Mouse (Mus musculus) heart, postnatal 0 days (tissue): ENCODE measurements around the gene Mllt6. TPM values are rescaled to one million over a fixed set of nuclear protein-coding genes. Genes with fewer than 3 reads are reported as not detected.
A peak's percentile ranks its signal among the peaks of the same experiment; 100 is the strongest.

ENCODE experiments used
- ATAC-seq: fragments of 200-750 bp; cut with Nextera tagmentation; 2 replicates; pipeline ENCODE4 v1.8.0; 2017; ENCODE audit warnings: low read depth, moderate number of reproducible peaks, moderate library complexity; ENCODE audit not compliant: insufficient read depth
- DNase-seq: peaks from one replicate; pipeline ENCODE4 v3.0.0-alpha.2; 2016; ENCODE audit warnings: low spot score
- H3K27ac ChIP-seq: fragments of 300-500 bp; sonication (generic); 2 replicates; pipeline ENCODE4 v1.5.1; 2014; ENCODE audit warnings: low read depth, mild to moderate bottlenecking
- H3K27me3 ChIP-seq: fragments of 300-500 bp; sonication (generic); 2 replicates; pipeline ENCODE4 v1.6.1; 2014; ENCODE audit warnings: low read length, mixed read lengths; ENCODE audit not compliant: control insufficient read depth, insufficient read depth
- H3K36me3 ChIP-seq: fragments of 300-500 bp; sonication (generic); replicated peaks from 2 replicates; pipeline ENCODE4 v1.6.1; 2014; ENCODE audit warnings: low read length, mixed read lengths; ENCODE audit not compliant: control insufficient read depth, insufficient read depth
- H3K4me1 ChIP-seq: fragments of 300-500 bp; sonication (generic); 2 replicates; pipeline ENCODE4 v1.6.1; 2014; ENCODE audit warnings: antibody characterized with exemption; ENCODE audit not compliant: control insufficient read depth, insufficient read depth
- H3K4me2 ChIP-seq: fragments of 300-500 bp; sonication (generic); 2 replicates; pipeline ENCODE4 v1.6.1; 2014; ENCODE audit warnings: low read depth, mild to moderate bottlenecking, low read length, moderate library complexity
- H3K4me3 ChIP-seq: fragments of 300-500 bp; sonication (generic); 2 replicates; pipeline ENCODE4 v1.5.1; 2014; ENCODE audit warnings: low read depth, low read length
- H3K9ac ChIP-seq: fragments of 300-500 bp; sonication (generic); replicated peaks from 2 replicates; pipeline ENCODE4 v1.6.1; 2014; ENCODE audit warnings: low read depth, low read length, mixed read lengths
- H3K9me3 ChIP-seq: fragments of 300-500 bp; sonication (generic); replicated peaks from 2 replicates; pipeline ENCODE4 v1.6.1; 2016; ENCODE audit warnings: low read length; ENCODE audit not compliant: control insufficient read depth
- CTCF ChIP-seq: IDR thresholded peaks from 2 replicates; pipeline ENCODE4 v1.5.1; 2016; ENCODE audit warnings: antibody characterized with exemption, control low read depth, low read depth
- EP300 ChIP-seq: IDR thresholded peaks from 2 replicates; pipeline ENCODE4 v1.6.1; 2016; ENCODE audit warnings: antibody characterized with exemption, low read depth
- WGBS: fragments of 180-500 bp; shearing (Covaris S2); extraction: QIAGEN DNeasy Blood & Tissue Kit; methylation state at CpG from one replicate; pipeline ENCODE4 v1.1.7; 2014; 5-methylcytosine and 5-hydroxymethylcytosine counted together
- polyA plus RNA-seq: library from polyadenylated mRNA; unstranded; fragments of >200 nt; fragmentation: Nextera tagmentation; extraction: Ambion mirVana; gene quantifications from 2 replicates; pipeline ENCODE4 v1.2.1, GENCODE M21; 2015
- total RNA-seq: library from RNA; depleted of rRNA; stranded (reverse); fragments of >200 nt; gene quantifications from 2 replicates; pipeline ENCODE4 v1.2.3, GENCODE M21; 2014; ENCODE audit warnings: low replicate concordance

Gene Mllt6
- total and polyA plus RNA-seq, 2 experiments from 2014 or later: 1.6 to 45.2 TPM

DNA sequence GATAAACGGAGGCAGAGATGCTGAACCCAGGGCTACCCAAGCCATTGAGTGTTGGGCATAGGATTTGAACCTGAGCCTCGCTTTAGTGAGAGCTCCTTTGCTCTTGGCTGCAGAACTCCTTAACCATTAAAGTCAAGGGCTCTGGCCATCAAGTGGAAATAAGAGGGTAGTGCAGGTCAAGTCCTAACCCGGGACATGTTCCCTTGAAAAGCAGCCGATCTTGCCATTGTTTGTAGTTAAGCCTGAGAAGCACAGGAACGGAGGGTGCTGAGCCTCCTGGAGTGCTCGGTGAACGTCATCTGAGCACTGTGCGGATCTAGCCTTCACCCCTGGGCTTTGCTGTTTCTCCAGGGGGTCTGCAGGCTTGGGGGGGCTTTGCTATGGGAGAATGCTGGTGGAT lies 14.6 kb downstream of the Mllt6 start:
- Histone ChIP-seq H3K36me3 (peaks cover 88% of the 10 kb centered on the region), H3K4me2 (no peak overlapping the region), H3K9ac (no peak overlapping the region), H3K9me3 (no peaks in the 10 kb centered on the region), H3K27me3 (no peaks in the 10 kb centered on the region), H3K27ac (no peak overlapping the region), H3K4me1 (no peaks in the 10 kb centered on the region), H3K4me3 (no peak overlapping the region)
- WGBS: 77% methylated on average over 8 of the region's 8 CpGs
- DNase-seq: no peak
- no peak for ATAC-seq
- TF ChIP-seq EP300: no peak
- peak; percentile 21; the same call in 1 of the 2 replicates for TF ChIP-seq CTCF

GRCm38 (mm10) chr11:97678301-97678700 lies 15.1 kb downstream of the Mllt6 start:
- 87% methylated on average over 15 of the region's 15 CpGs for WGBS
- Histone ChIP-seq H3K4me1 (no peaks in the 10 kb centered on the region), H3K4me2 (no peak overlapping the region), H3K4me3 (no peak overlapping the region), H3K27ac (no peak overlapping the region), H3K9ac (no peak overlapping the region; the same call in 1 of the 2 replicates), H3K9me3 (no peaks in the 10 kb centered on the region), H3K27me3 (no peaks in the 10 kb centered on the region), H3K36me3 (peaks cover 84% of the 10 kb centered on the region)
- TF ChIP-seq EP300 (no peak), CTCF (no peak)
- ATAC-seq: no peak
- DNase-seq: no peak

DNA sequence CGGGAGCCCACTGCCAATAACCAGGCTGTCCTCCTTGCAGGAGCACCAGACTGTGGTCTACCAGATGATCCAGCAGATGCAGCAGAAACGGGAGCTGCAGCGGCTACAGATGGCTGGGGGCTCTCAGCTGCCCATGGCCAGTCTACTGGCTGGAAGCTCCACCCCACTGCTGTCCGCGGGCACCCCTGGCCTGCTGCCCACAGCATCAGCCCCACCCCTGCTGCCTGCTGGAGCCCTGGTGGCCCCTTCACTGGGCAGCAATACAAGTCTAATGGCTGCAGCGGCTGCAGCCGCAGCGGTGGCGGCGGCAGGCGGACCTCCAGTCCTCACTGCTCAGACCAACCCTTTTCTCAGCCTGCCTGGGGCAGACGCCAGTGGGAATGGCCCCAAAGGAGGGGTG lies 17.2 kb downstream of the Mllt6 start:
- H3K27ac ChIP-seq: peak overlapping the region; percentile 30; the same call in 1 of the 2 replicates
- H3K27me3 ChIP-seq: no peaks in the 10 kb centered on the region
- H3K4me1 ChIP-seq: no peaks in the 10 kb centered on the region
- no peak overlapping the region for H3K4me2 ChIP-seq
- DNase-seq (peak; percentile 50), ATAC-seq (peak; percentile 66)
- no peak overlapping the region for H3K9ac ChIP-seq
- 47% methylated on average over 12 of the region's 12 CpGs for WGBS
- H3K9me3 ChIP-seq: no peaks in the 10 kb centered on the region
- no peak overlapping the region for H3K4me3 ChIP-seq
- TF ChIP-seq CTCF (no peak), EP300 (no peak)
- H3K36me3 ChIP-seq: peaks cover 63% of the 10 kb centered on the region

- H3K27me3 ChIP-seq: no peaks in the 10 kb centered on the region
- H3K36me3 ChIP-seq: peaks cover 42% of the 10 kb centered on the region
- WGBS: 56% methylated on average over 6 of the region's 6 CpGs
- ATAC-seq (no peak), DNase-seq (no peak)
- no peaks in the 10 kb centered on the region for H3K9me3 ChIP-seq
- H3K27ac ChIP-seq: no peak overlapping the region
- peaks cover 10% of the 10 kb centered on the region; the same call in 1 of the 2 replicates for H3K4me1 ChIP-seq
- H3K9ac ChIP-seq: no peak overlapping the region
- TF ChIP-seq EP300: no peak
- no peak for TF ChIP-seq CTCF
- no peak overlapping the region for H3K4me3 ChIP-seq
- H3K4me2 ChIP-seq: no peak overlapping the region
Measured at GRCm38 (mm10) chr11:97682504-97683055, 19.4 kb downstream of the Mllt6 start.

DNA sequence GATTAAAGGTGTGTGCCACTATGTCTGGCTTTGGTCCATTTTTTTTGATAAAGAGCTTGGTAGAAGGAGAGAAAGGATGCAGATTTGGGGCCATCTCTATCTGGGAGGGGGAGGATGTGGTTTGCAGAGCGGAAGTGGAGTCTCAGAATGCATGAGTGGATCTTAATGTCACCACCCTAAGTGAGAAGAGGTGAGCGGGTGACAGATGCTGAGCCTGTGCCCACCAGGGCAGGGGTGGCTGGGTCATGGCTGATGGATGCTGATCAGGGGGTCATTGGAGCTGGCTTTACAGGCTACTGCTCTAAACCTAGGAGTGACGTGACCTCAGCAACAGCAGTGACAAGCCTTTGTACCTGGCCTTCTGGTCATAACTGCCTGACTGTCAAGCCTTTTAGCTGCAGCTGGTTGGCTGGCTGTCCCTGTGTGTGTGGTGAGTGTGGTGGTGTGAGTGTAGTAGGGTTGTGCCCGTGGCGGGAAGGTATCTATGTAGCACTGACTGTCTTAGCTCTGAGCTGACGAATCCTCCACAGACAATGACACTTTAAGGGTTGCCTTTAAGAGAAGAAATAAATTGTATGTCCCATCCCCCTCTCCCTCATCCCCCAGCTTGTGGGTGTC lies 21.0 kb downstream of the Mllt6 start:
- Histone ChIP-seq H3K27ac (0 out of 2 replicates have a peak overlapping the region, but pooled peaks have one; percentile 56), H3K36me3 (peaks cover 33% of the 10 kb centered on the region), H3K4me1 (peaks cover 10% of the 10 kb centered on the region; the same call in 1 of the 2 replicates), H3K9ac (no peak overlapping the region), H3K27me3 (no peaks in the 10 kb centered on the region), H3K9me3 (no peaks in the 10 kb centered on the region), H3K4me2 (no peak overlapping the region), H3K4me3 (no peak overlapping the region)
- DNase-seq: no peak
- ATAC-seq: no peak
- WGBS: 77% methylated on average over 6 of the region's 6 CpGs
- TF ChIP-seq CTCF (no peak), EP300 (no peak)

DNA sequence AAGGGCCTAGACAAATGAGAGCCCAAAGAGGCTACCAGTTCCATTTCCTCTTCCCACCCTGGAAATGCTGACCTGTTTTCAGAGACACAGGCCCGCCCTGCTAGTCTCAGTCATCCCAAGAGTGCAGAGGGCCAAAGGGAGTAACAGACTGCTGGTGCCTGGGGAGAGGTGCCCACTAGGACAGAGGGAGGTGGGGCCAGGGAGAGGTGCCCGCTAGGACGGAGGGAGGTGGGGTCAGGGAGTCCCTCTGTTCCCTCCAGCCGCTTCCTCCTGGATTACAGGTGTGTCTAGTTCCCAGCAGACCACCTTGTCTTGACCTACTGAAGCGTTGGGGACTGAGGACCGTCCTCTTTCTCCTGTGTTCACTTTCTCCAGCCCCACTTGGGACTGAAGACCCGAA lies 21.6 kb downstream of the Mllt6 start:
- no peaks in the 10 kb centered on the region for H3K9me3 ChIP-seq
- whole genome bisulfite sequencing: 44% methylated on average over 7 of the region's 7 CpGs
- DNase-seq (no peak), ATAC-seq (no peak)
- no peak overlapping the region for H3K4me2 ChIP-seq
- no peak for TF ChIP-seq CTCF
- no peak for TF ChIP-seq EP300
- peaks cover 10% of the 10 kb centered on the region; the same call in 1 of the 2 replicates for H3K4me1 ChIP-seq
- no peak overlapping the region for H3K4me3 ChIP-seq
- H3K36me3 ChIP-seq: peaks cover 31% of the 10 kb centered on the region
- peak overlapping the region; percentile 56; the same call in 1 of the 2 replicates for H3K27ac ChIP-seq
- H3K9ac ChIP-seq: no peak overlapping the region
- no peaks in the 10 kb centered on the region for H3K27me3 ChIP-seq
